Mouse (Mus musculus) hindbrain, embryonic 10.5 days (tissue): ENCODE results near the gene Cryaa. TPM values are rescaled to one million over a fixed set of nuclear protein-coding genes. Genes with fewer than 3 reads are reported as not detected.

Experiments used
- DNase-seq: peaks from one replicate; pipeline ENCODE4 v3.0.0-alpha.2; 2017; ENCODE audit warnings: low spot score
- H3K27ac ChIP-seq: fragments of 300-500 bp; sonication (generic); 2 replicates; pipeline ENCODE4 v1.5.1; 2016; ENCODE audit warnings: mild to moderate bottlenecking, moderate library complexity
- H3K27me3 ChIP-seq: fragments of 300-500 bp; sonication (generic); 2 replicates; pipeline ENCODE4 v1.6.1; 2016; ENCODE audit warnings: mild to moderate bottlenecking; ENCODE audit not compliant: poor library complexity, insufficient read depth, severe bottlenecking
- H3K36me3 ChIP-seq: fragments of 300-500 bp; sonication (generic); 2 replicates; pipeline ENCODE4 v1.6.1; 2016; ENCODE audit warnings: mild to moderate bottlenecking, moderate library complexity
- H3K4me1 ChIP-seq: fragments of 300-500 bp; sonication (generic); replicated peaks from 2 replicates; pipeline ENCODE4 v1.6.1; 2016; ENCODE audit warnings: mild to moderate bottlenecking
- H3K4me3 ChIP-seq: fragments of 300-500 bp; sonication (generic); 2 replicates; pipeline ENCODE4 v1.5.1; 2016; ENCODE audit warnings: mild to moderate bottlenecking, moderate library complexity
- H3K9me3 ChIP-seq: fragments of 300-500 bp; sonication (generic); 2 replicates; pipeline ENCODE4 v1.6.1; 2016; ENCODE audit warnings: mild to moderate bottlenecking, moderate library complexity
- WGBS: fragments of 180-500 bp; shearing (Covaris S2); methylation state at CpG from one replicate; pipeline ENCODE4 v1.1.7; 2016; 5-methylcytosine and 5-hydroxymethylcytosine counted together
- polyA plus RNA-seq: library from polyadenylated mRNA; unstranded; fragments of >200 nt; fragmentation: Nextera tagmentation; extraction: Ambion mirVana; gene quantifications from 2 replicates; pipeline ENCODE4 v1.2.1, GENCODE M21; 2016

The Cryaa gene
- polyA plus RNA-seq, 1 experiment from 2014 or later = not detected

DNA sequence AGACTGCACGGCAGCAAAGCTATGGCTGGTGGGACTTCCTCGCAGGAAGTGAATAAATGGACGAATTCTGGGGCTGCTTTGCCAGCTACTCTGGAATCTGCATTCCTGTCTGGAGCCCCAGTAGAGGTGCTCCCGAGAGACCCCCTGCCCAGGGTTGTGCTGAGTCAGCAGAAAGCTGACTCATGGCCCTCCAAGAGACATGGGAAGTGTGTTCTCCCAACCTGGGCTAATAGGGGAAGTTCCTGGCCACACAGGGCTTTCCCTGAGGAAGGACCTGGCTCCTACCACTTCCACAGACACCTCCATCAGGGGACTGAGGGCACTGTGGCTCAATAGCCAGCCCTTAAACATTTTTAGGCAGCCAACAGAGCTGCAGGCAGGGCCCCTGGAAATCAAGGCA, 50.4 kb downstream of the Cryaa start:
- 59% methylated on average over 4 of the region's 4 CpGs for WGBS
- no peaks in the 10 kb centered on the region for H3K9me3 ChIP-seq
- no peaks in the 10 kb centered on the region for H3K36me3 ChIP-seq
- 0 out of 2 replicates have a peak overlapping the region, but pooled peaks have one; percentile 23 for H3K27ac ChIP-seq
- H3K4me3 ChIP-seq = no peak overlapping the region
- DNase-seq = no peak
- peaks cover 54% of the 10 kb centered on the region for H3K4me1 ChIP-seq
- 0 out of 2 replicates have a peak, but pooled peaks cover 4% of the 10 kb centered on the region for H3K27me3 ChIP-seq

DNA sequence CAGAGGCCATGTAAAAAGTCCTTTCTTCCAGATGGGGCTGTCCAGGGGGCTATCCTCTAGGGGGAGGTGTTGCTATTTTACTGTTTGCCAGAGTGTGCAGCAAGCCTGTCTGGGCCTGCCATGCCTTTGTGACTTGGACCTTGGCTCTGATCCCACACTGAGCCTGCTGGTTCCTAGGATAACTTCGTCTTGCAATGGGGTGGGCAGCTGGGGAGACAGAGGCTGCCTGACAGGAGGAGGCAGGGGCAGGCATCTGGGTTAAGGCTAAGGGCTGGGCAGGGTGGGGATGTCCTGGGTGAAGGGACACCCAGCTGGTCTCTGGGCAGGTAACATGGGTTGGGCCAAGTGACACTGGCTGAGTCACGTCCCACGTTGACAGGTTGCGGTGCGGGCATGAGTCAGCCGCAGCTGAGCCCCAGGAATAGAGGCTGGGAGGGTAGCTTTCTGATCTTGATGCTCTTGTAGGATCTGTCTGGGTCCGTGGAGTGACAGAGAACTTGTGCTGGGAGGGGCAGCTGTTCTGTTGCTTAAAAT, 51.4 kb downstream of the Cryaa start:
- peak overlapping the region; percentile 50; the same call in 1 of the 2 replicates for H3K27ac ChIP-seq
- no peak overlapping the region for H3K4me3 ChIP-seq
- H3K4me1 ChIP-seq = peaks cover 52% of the 10 kb centered on the region
- H3K27me3 ChIP-seq = 0 out of 2 replicates have a peak, but pooled peaks cover 4% of the 10 kb centered on the region
- H3K9me3 ChIP-seq = no peaks in the 10 kb centered on the region
- no peak for DNase-seq
- WGBS = 86% methylated on average over 7 of the region's 7 CpGs
- no peaks in the 10 kb centered on the region for H3K36me3 ChIP-seq

DNA sequence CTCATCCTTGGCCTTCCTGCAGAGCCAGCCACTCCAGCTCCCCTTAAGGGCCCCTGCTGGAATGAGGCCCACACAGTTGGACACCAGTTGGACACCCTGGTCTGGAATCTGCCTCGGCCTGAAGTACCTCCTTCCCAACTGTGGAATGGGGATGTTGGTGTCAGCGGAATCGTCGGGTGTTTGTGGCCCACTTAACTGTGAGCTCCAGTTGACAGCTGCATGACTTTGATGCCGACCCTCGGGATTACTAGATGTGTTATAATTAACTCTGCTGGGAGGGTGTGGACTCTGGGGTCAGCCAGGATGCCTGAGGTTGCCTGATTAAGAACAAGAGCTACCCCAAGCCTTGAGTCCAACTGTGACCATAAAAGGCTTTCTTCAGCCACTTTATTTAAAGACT, 53.4 kb downstream of the Cryaa start:
- H3K4me3 ChIP-seq = no peak overlapping the region
- H3K4me1 ChIP-seq = peaks cover 46% of the 10 kb centered on the region
- H3K9me3 ChIP-seq = no peaks in the 10 kb centered on the region
- DNase-seq = peak; percentile 18
- H3K27me3 ChIP-seq = no peaks in the 10 kb centered on the region
- H3K36me3 ChIP-seq = no peaks in the 10 kb centered on the region
- H3K27ac ChIP-seq = 0 out of 2 replicates have a peak overlapping the region, but pooled peaks have one; percentile 6
- 64% methylated on average over 6 of the region's 6 CpGs for WGBS

Other genes starting within 250 kb of the Cryaa start
- 60.8 and 68.0 TPM in 2 replicates for gene Wdr4, start 157.8 kb upstream of the Cryaa start, polyA plus RNA-seq
- 261 and 297 TPM in 2 replicates for gene Ndufv3, start 157.7 kb upstream of the Cryaa start, polyA plus RNA-seq
- 21.1 and 24.8 TPM in 2 replicates for gene Pknox1, start 113.1 kb upstream of the Cryaa start, polyA plus RNA-seq
- 0.99 and 1.5 TPM in 2 replicates for gene Cbs, start 40.6 kb upstream of the Cryaa start, polyA plus RNA-seq
- gene U2af1, start 18.9 kb upstream of the Cryaa start, polyA plus RNA-seq = 344 and 443 TPM in 2 replicates
- gene Sik1, start 178.0 kb downstream of the Cryaa start, polyA plus RNA-seq = 14.0 and 14.3 TPM in 2 replicates